Mouse (Mus musculus): Measurements from ENCODE around the gene Zfp322a. TPM values are rescaled to one million over a fixed set of nuclear protein-coding genes. Genes with fewer than 3 reads are reported as not detected.

Gene Zfp322a
- total and polyA plus RNA-seq, 3 experiments: 5.7 to 8.4 TPM; not detected in 1

GRCm38 (mm10) chr13:23410632-23411031 is 41.6 kb upstream of the Zfp322a start:
- Histone ChIP-seq H3K79me2 (ENCODE audit: control insufficient read depth, insufficient read depth, low read length, poor library complexity) (no peaks in the 10 kb centered on the region), H3K27me3 (ENCODE audit: control insufficient read depth in 1 of 2, insufficient read depth in 2 of 2, low read length in 2 of 2) (peaks cover 10 to 20% of the 10 kb centered on the region in 2 experiments), H3K4me1 (ENCODE audit: control insufficient read depth in 1 of 2, insufficient read depth in 2 of 2, low read length in 2 of 2) (0 out of 4 replicates have a peak, but pooled peaks cover 0 to 3% of the 10 kb centered on the region in 2 experiments), H3K4me3 (ENCODE audit: control insufficient read depth in 1 of 2, insufficient read depth in 1 of 2, low read depth in 2 of 2, low read length in 2 of 2) (no peak overlapping the region), H3K9ac (ENCODE audit: control insufficient read depth, low read depth, low read length, poor library complexity, severe bottlenecking) (no peak overlapping the region), H3K9me3 (replicated peaks; ENCODE audit: insufficient read depth, low read length) (no peaks in the 10 kb centered on the region), H3K27ac (ENCODE audit: control insufficient read depth, low read depth, low read length) (no peak overlapping the region), H3K36me3 (ENCODE audit: control insufficient read depth in 1 of 2, insufficient read depth in 2 of 2, low read length in 2 of 2) (peaks cover 0 to 2% of the 10 kb centered on the region in 2 experiments; a peak in 1 of 4 replicates)
- no peak for DNase-seq (ENCODE audit: low read depth, low spot score)
- TF ChIP-seq RAD21 (IDR thresholded peaks at IDR 0.05; ENCODE audit: low read depth, low read length) (no peak), ZKSCAN1 (IDR thresholded peaks at IDR 0.05; ENCODE audit: low read depth, low read length) (no peak)

- H3K79me2 ChIP-seq (ENCODE audit: control insufficient read depth, insufficient read depth, low read length, poor library complexity): no peaks in the 10 kb centered on the region
- H3K9ac ChIP-seq (ENCODE audit: control insufficient read depth, low read depth, low read length, poor library complexity, severe bottlenecking): peak overlapping the region; percentile 61; the same call in 1 of the 2 replicates
- H3K4me3 ChIP-seq (ENCODE audit: control insufficient read depth in 1 of 2, insufficient read depth in 1 of 2, low read depth in 2 of 2, low read length in 2 of 2): peak overlapping the region; percentile 56 to 65
- TF ChIP-seq TCF12 (IDR thresholded peaks at IDR 0.05; ENCODE audit: low read depth, low read length) (no peak), ELF1 (IDR thresholded peaks at IDR 0.05; ENCODE audit: low read depth, low read length) (no peak), ZMIZ1 (IDR thresholded peaks at IDR 0.05; ENCODE audit: low read depth, low read length) (no peak), MXI1 (IDR thresholded peaks at IDR 0.05; ENCODE audit: low read depth, low read length) (0 out of 2 replicates have a peak, but pooled peaks have one; percentile 60), SMC3 (IDR thresholded peaks at IDR 0.05; ENCODE audit: low read depth, low read length) (no peak), POLR2AphosphoS5 (IDR thresholded peaks at IDR 0.05; ENCODE audit: borderline replicate concordance, low read depth, low read length) (no peak), HCFC1 (IDR thresholded peaks at IDR 0.05; ENCODE audit: low read depth, low read length) (no peak), CTCF (IDR thresholded peaks at IDR 0.05 in 2 of 3, conservative IDR thresholded peaks at IDR 0.05 in 1 of 3; ENCODE audit: control insufficient read depth in 1 of 3, insufficient read depth in 1 of 3, low read depth in 2 of 3, low read length in 3 of 3, poor library complexity in 1 of 3, severe bottlenecking in 1 of 3) (no peak), MEF2A (IDR thresholded peaks at IDR 0.05; ENCODE audit: extremely low read depth, insufficient replicate concordance, low read depth, low read length, poor library complexity, severe bottlenecking) (no peak), SIN3A (IDR thresholded peaks at IDR 0.05; ENCODE audit: low read length) (0 out of 2 replicates have a peak, but pooled peaks have one; percentile 46), POLR2AphosphoS2 (IDR thresholded peaks at IDR 0.05; ENCODE audit: low read length) (no peak), EP300 (IDR thresholded peaks at IDR 0.05; ENCODE audit: low read depth in 1 of 2, low read length in 2 of 2) (peak in 1 of 2 experiments; percentile 42; a peak in 1 of 4 replicates), USF1 (IDR thresholded peaks at IDR 0.05; ENCODE audit: low read depth, low read length) (no peak), RAD21 (IDR thresholded peaks at IDR 0.05; ENCODE audit: low read depth, low read length) (no peak)
- H3K4me1 ChIP-seq (ENCODE audit: control insufficient read depth in 1 of 2, insufficient read depth in 2 of 2, low read length in 2 of 2): 0 out of 4 replicates have a peak, but pooled peaks cover 0 to 3% of the 10 kb centered on the region in 2 experiments
- peak; percentile 90 for DNase-seq (ENCODE audit: low read depth, low spot score)
- peaks cover 0 to 6% of the 10 kb centered on the region in 2 experiments; a peak in 2 of 4 replicates for H3K36me3 ChIP-seq (ENCODE audit: control insufficient read depth in 1 of 2, insufficient read depth in 2 of 2, low read length in 2 of 2)
- no peaks in the 10 kb centered on the region for H3K9me3 ChIP-seq (replicated peaks; ENCODE audit: insufficient read depth, low read length)
- H3K27me3 ChIP-seq (ENCODE audit: control insufficient read depth in 1 of 2, insufficient read depth in 2 of 2, low read length in 2 of 2): peaks cover 4 to 12% of the 10 kb centered on the region in 2 experiments
- no peak overlapping the region for H3K27ac ChIP-seq (ENCODE audit: control insufficient read depth, low read depth, low read length)
Measured at GRCm38 (mm10) chr13:23402626-23403025, 33.6 kb upstream of the Zfp322a start.
